Mouse (Mus musculus) 416B (cell line): Measurements from ENCODE around the gene Plekha5.
"Not testable (repeated sequence)": the region's sequence is repeated elsewhere in the genome, so short reads cannot be mapped to it uniquely, and the experiment has no call there.

Experiments
- DNase-seq: peaks from one replicate; pipeline ENCODE4 v3.0.0; 2011; ENCODE audit warnings: low read depth

The Plekha5 gene

DNA sequence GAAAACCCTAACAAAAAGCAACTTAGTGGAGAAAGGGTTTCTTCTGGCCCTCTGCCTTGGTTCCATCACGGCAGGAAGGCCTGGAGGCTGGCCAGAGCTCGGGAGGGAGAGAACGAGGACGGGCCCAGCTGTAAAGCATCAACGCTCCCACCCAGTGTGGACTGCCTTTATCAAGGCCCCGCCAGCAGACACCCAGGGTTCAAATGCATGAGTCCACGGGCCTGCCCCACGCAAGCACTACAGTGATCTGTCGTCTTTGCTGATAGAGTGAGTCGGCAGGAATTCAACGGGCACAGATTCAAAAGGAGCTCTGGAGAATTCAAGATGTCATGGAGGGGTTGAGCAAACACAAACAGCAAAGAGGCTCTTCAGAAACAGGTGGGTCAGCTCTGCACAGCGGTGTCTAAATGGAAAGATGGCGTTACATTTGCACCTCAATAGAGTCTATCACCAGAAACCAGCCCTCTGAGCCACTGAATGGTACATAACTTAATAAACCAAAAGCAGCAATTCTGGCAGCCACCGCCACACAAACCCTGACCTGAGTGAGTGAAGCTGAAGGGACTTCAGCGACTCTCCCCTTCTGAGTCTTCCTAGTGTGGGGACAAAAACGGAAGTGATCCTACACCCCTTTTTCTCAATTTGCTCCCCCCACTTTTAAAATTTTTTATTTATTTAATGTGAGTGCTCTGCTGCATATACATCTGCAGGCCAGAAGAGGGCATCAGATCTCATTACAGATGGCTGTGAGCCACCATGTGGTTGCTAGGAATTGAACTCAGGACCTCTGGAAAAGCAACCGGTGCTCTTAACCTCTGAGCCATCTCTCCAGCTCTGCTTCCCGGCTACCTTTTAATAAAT lies 153.3 kb downstream of the Plekha5 start:
- DNase-seq = no peak

- no peak for DNase-seq
Observed at GRCm38 (mm10) chr6:140577822-140578170, 153.9 kb downstream of the Plekha5 start.

GRCm38 (mm10) chr6:140578985-140579384 lies 155.1 kb downstream of the Plekha5 start:
- not testable (repeated sequence) for DNase-seq

DNA sequence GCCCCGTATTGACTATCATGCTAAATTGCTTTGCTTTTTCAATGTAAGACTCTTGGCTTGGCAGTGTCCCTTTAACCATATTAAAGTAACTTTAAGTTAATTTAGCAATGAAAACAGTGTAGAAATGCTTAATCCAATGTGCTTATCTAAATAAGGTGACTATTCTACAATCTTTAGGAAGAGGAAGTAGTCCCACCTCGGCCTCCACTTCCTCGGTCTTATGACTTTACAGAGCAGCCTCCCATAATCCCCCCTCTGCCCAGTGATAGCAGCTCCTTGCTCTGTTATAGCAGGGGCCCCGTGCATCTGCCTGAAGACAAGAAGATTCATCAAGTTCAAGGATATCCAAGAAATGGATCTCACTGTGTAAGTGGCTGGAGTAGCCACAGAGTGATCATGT lies 156.3 kb downstream of the Plekha5 start:
- DNase-seq = no peak

DNA sequence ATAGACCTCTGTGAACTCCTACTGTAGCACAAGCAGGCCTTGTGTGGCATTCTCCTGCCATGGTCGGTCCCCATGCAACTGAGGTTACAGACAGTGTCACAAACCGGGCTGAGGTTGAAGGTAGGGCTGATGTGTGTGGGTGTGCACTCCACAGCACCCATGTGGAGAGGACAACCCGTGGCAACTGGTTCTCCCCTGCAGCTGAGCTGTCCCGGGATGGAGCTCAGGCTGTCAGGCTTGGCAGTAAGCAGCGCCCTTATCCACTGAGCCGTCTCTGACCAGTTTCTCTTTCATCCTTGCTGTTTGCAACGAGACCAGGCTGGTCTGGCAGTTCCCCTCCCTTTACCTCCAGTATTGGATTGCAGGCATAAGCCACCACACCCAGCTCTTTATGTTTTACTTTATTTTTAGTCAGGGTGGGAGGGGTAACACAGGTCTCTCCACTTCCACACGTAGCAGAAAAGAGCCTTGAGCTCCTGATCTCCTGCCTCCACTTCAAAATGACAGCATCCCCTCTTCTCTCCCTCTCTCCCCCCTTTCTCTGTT lies 162.9 kb downstream of the Plekha5 start:
- DNase-seq = no peak

DNA sequence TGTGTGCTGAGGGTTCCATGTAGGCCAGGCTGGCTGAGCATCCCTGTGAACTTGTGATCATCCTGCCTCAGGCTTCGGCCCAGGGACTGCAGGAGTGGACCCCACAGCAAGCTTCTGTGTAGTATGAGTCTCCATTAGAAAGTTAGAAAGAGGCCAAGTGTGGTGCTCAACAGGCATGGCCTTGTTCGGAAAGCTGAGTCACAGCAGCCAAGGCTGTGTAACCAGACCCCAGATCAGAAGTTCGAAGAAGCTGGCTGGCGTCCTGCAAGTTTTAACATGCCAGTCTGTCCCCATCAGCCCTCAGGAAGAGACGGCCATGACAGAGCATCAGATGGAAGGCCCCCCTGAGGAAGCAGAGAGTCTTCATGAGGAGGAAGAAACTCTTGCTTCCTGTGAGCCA lies 167.5 kb downstream of the Plekha5 start:
- DNase-seq = no peak

- DNase-seq = no peak
Observed at GRCm38 (mm10) chr6:140592713-140593112, 168.9 kb downstream of the Plekha5 start.

DNA sequence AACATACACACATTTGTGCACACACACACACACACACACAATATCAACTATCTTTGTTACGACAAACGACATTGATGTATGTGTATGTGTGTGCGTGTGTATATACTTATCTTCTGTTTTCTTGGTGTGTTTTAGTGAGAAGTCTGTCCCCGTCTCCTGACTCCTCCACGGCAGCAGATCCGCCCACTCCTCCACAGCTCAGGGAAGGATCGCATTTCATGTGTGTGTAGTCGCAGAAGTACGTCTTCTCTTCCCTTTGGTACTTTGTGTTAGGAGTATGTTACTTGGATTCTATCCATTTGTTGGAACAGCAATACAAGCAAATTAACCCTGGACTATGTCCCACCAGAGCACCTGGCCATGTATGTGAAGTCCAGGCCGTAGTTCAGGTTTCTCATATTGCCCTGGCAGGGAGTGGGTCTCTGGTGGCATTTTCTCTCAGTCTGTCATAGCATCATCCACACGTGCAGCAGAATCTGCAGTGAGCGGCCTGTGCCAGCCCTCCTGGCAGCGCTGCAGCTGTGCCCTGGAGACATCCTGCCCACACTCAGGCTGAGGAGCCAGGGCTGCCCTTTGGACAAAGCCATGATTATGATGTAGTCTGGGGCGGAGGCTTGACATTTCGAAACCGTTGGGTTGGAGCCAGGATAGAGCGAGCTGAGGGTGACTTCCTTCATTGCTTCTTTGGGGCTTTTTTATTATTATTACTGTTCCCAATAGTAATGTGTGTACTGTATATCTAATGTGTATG lies 169.7 kb downstream of the Plekha5 start:
- DNase-seq = peak; percentile 45

- not testable (repeated sequence) for DNase-seq
Observed at GRCm38 (mm10) chr6:140595551-140595950, 171.7 kb downstream of the Plekha5 start.

DNA sequence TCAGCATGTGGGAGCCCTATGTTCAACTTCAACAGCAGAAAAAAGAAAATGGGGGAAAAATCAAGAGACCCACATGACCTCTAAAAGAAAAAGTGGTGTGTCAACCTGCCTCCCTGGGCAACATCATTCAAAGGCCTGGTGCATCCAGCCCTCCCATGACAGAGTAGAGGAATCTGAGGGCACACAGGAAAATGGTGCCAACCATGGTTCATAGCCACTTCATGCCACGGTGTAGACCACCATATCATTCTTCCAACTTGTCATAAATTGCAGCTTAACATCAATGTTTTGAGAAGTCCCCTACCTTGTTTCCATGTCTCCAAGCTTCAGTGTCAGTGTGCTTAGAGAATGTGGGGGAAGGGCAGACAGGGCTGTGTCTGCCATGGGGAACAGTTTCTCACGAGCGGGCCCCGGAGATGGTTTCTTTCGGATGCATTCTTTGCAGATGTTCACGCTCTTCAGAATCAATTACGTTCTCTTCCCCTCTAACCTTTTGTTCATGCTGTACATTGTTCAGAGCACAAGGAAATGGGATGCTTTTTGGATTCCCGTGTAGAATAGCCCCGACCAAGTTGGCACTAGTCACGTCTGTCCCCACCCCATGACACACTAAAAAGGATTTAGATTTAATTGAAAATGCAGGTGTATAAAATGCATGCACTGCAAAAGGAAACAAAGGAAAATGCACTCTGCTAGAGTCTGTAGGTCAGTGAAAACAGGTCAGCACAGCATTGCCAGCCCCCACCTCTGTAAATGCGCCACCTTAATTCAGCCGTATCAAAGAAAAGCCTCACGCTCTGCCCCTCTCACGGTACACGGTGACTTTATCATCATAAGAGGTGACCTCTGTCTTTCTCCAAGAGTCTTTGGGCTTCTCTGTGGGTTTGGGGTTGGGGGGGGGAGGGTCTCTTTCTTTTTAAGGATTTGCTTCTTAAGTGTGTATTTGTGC lies 173.8 kb downstream of the Plekha5 start:
- no peak for DNase-seq

DNA sequence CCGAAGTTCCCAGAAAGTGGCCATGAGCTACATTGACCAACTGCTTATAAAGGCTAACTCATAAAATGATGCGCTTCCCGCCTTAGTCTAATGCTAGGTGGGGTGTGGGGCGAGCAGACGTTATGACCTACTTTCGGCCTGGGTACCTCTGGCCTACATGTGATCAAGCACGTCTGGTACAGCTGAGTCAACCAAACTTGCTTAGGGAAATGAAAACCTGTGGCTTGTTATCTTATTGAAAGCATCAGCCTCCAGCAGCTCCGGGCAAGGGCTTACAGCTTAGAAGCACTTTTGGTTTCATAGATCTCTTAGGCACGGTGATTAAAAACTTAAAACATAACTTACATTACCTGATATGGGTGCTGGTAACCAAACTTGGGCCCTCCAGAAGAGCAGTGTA lies 174.7 kb downstream of the Plekha5 start:
- DNase-seq = no peak

GRCm38 (mm10) chr6:140599337-140599736 lies 175.5 kb downstream of the Plekha5 start:
- DNase-seq = no peak

- DNase-seq = peak; percentile 39
Observed at GRCm38 (mm10) chr6:140600671-140601070, 176.8 kb downstream of the Plekha5 start.

- no peak for DNase-seq
Observed at GRCm38 (mm10) chr6:140601175-140601574, 177.3 kb downstream of the Plekha5 start.

GRCm38 (mm10) chr6:140603228-140603944 lies 179.5 kb downstream of the Plekha5 start:
- DNase-seq = no peak

DNA sequence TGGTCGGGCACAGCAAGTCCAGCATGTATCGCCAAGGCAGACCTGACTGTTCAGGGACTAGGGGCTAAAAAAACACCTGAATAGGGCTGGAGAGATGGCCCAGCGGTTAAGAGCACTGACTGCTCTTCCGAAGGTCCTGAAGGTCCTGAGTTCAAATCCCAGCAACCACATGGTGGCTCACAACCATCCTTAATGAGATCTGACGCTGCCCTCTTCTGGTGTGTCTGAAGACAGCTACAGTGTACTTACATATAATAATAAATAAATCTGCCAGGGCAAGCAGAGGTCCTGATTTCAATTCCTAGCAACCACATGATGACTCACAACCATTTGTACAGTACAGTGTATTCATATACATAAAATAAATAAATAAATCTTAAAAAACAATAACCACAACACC lies 181.3 kb downstream of the Plekha5 start:
- not testable (repeated sequence) for DNase-seq

DNA sequence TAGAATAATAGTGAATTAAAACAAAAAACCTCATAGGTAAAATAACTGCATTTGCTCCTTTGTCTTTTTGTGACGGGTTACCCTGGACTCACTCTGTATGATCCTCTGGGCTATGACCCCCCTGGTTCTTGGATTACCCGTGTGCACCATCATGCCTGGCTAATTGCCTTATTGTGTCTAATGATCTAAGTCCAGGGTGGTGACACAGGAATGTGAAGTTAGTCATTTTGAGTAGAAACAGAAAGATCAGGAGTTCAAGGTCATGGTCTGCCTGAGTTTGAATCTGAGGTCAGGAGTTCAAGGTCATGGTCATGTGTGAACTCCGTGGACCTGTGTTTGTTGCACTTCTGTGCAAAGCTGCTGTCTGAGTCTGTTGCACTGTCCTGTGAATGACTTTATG lies 181.9 kb downstream of the Plekha5 start:
- no peak for DNase-seq

DNA sequence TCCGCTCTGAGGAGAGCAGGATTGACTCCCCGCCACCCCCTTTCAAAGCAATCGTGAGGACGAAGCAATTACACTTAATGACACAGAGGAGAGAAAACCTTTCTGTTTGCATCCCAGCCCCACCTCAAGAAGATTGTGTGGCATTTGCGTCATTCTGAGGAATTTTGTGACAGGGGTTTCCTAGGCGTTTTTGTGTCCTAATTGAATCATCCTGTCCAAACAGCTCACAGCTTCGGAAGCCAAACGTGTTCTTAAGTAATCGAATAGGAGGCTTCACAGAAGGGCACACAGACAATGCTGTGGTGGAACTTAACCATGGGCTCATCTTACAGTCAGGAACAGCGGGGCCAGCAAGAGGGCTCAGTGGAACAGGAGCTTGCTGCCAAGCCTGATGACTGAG lies 182.7 kb downstream of the Plekha5 start:
- DNase-seq = no peak

GRCm38 (mm10) chr6:140608666-140609065 lies 184.8 kb downstream of the Plekha5 start:
- no peak for DNase-seq

GRCm38 (mm10) chr6:140609533-140609932 lies 185.7 kb downstream of the Plekha5 start:
- no peak for DNase-seq

DNA sequence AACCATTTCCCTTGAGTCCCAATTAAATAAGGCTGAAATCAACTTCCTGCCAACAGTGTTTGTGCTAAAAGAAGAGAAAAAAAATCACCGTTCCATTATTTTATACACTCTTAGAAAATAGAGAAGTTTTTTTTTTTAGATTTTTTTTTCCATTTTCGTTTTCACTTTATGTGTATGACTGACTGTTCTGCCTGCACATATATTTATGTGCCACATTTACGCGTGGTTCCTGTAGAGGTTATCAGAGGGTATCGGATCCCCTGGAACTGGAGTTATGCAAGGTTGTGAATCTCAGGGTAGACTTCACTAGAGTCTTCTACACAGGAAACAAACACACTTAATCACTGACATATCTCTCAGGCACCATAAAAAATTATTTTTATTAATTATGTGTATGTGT lies 186.3 kb downstream of the Plekha5 start:
- DNase-seq = no peak
